Mouse (Mus musculus) liver, embryonic 13.5 days (tissue): ENCODE data around the gene AI597479. TPM values are rescaled to one million over a fixed set of nuclear protein-coding genes. Genes with fewer than 3 reads are reported as not detected.

ENCODE experiments used
- ATAC-seq: fragments of 200-750 bp; cut with Nextera tagmentation; 2 replicates; pipeline ENCODE4 v1.8.0; 2017; ENCODE audit warnings: low read depth, mild to moderate bottlenecking, moderate number of reproducible peaks, moderate library complexity
- DNase-seq: peaks from one replicate; pipeline ENCODE4 v3.0.0; 2022
- H3K27ac ChIP-seq: fragments of 300-500 bp; sonication (generic); 2 replicates; pipeline ENCODE4 v1.5.1; 2015; ENCODE audit warnings: moderate library complexity, mild to moderate bottlenecking, inconsistent platforms
- H3K27me3 ChIP-seq: fragments of 300-500 bp; sonication (generic); 2 replicates; pipeline ENCODE4 v1.6.1; 2015; ENCODE audit warnings: mild to moderate bottlenecking, inconsistent platforms
- H3K36me3 ChIP-seq: fragments of 300-500 bp; sonication (generic); 2 replicates; pipeline ENCODE4 v1.6.1; 2015; ENCODE audit warnings: mild to moderate bottlenecking, inconsistent platforms
- H3K4me1 ChIP-seq: fragments of 300-500 bp; sonication (generic); replicated peaks from 2 replicates; pipeline ENCODE4 v1.6.1; 2015; ENCODE audit warnings: inconsistent platforms
- H3K4me2 ChIP-seq: fragments of 300-500 bp; sonication (generic); 2 replicates; pipeline ENCODE4 v1.6.1; 2015; ENCODE audit warnings: inconsistent platforms, mild to moderate bottlenecking, moderate library complexity
- H3K4me3 ChIP-seq: fragments of 300-500 bp; sonication (generic); replicated peaks from 2 replicates; pipeline ENCODE4 v1.5.1; 2015; ENCODE audit warnings: mild to moderate bottlenecking, inconsistent platforms
- H3K9ac ChIP-seq: fragments of 300-500 bp; sonication (generic); 2 replicates; pipeline ENCODE4 v1.6.1; 2015; ENCODE audit warnings: mild to moderate bottlenecking, inconsistent platforms
- H3K9me3 ChIP-seq: fragments of 300-500 bp; sonication (generic); replicated peaks from 2 replicates; pipeline ENCODE4 v1.6.1; 2016; ENCODE audit warnings: inconsistent platforms
- WGBS: fragments of 180-500 bp; shearing (Covaris S2); methylation state at CpG from one replicate; pipeline ENCODE4 v1.1.7; 2015; ENCODE audit not compliant: insufficient replicate concordance; 5-methylcytosine and 5-hydroxymethylcytosine counted together
- polyA plus RNA-seq: library from polyadenylated mRNA; unstranded; fragments of >200 nt; fragmentation: Nextera tagmentation; extraction: Ambion mirVana; gene quantifications from 2 replicates; pipeline ENCODE4 v1.2.1, GENCODE M21; 2015

The AI597479 gene
- polyA plus RNA-seq, 1 experiment from 2014 or later = 9.4 TPM

DNA sequence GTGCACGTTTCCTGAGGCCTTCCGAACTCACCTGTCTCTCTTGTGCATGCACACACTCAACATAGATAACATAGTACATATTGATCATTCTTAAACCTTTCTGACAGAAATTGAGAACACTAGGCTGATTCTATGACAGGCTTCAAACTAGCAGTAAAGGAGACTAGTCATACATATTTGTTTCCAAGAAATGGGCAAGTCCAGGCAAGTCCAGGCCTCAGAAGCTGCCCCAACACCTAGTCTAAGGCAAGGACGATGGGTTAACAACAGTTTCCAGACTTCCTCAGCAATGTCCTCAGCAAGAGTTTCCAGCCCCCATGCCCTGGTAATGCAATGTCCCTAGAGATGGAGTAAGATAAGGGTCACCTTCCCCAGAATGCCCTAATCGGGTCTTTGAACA is 45.3 kb downstream of the AI597479 start:
- no peak for ATAC-seq
- 66% methylated on average over 4 of the region's 4 CpGs for WGBS

DNA sequence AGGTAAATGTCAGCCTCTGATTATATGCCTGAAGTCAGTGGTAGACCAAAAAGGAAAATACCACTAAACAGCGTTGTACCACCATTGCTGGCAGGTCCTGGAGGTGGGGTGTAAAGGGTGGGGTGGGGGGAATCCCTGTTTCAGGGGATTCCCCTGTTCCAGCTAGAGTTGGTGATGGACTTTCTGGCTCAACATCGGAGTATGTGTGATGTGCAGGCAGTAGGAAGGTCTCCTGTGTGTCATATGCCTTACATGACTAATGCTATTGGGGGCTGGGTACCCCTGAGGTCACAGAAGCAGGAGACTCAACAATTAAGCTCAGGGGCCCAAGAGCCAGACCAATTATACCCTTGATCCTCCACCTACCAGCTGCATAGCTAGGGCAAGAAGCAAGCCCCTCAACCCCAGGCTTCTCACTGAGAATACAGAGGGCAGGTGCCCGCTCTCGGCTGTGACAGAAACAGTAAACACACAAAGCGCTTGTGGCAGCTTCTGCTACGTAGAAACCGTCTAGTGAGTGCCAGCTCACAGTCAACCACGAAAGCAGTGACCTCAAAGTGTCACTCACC is 45.9 kb downstream of the AI597479 start:
- Histone ChIP-seq H3K27ac (no peak overlapping the region), H3K4me3 (no peak overlapping the region), H3K4me1 (no peaks in the 10 kb centered on the region), H3K9me3 (no peaks in the 10 kb centered on the region), H3K4me2 (no peak overlapping the region), H3K36me3 (no peaks in the 10 kb centered on the region), H3K9ac (no peak overlapping the region), H3K27me3 (no peaks in the 10 kb centered on the region)
- DNase-seq (no peak), ATAC-seq (no peak)
- WGBS = 71% methylated on average over 8 of the region's 8 CpGs

More for the DNA sequence above, 45.3 kb downstream of the AI597479 start:
- no peak overlapping the region for H3K9ac ChIP-seq
- no peaks in the 10 kb centered on the region for H3K9me3 ChIP-seq
- no peaks in the 10 kb centered on the region for H3K4me1 ChIP-seq
- no peak for DNase-seq
- no peaks in the 10 kb centered on the region for H3K27me3 ChIP-seq
- H3K4me3 ChIP-seq = no peak overlapping the region
- no peak overlapping the region for H3K27ac ChIP-seq
- H3K36me3 ChIP-seq = no peaks in the 10 kb centered on the region
- H3K4me2 ChIP-seq = no peak overlapping the region

- Histone ChIP-seq H3K27me3 (no peaks in the 10 kb centered on the region), H3K27ac (no peak overlapping the region), H3K9me3 (no peaks in the 10 kb centered on the region), H3K4me2 (no peak overlapping the region), H3K4me1 (no peaks in the 10 kb centered on the region), H3K9ac (no peak overlapping the region), H3K36me3 (no peaks in the 10 kb centered on the region), H3K4me3 (no peak overlapping the region)
- WGBS = 46% methylated on average over 6 of the region's 6 CpGs
- DNase-seq (no peak), ATAC-seq (no peak)
Measured at GRCm38 (mm10) chr1:43145388-43145787, 46.9 kb downstream of the AI597479 start.

- H3K9me3 ChIP-seq = no peaks in the 10 kb centered on the region
- H3K36me3 ChIP-seq = no peaks in the 10 kb centered on the region
- H3K27ac ChIP-seq = no peak overlapping the region
- H3K4me1 ChIP-seq = no peaks in the 10 kb centered on the region
- no peaks in the 10 kb centered on the region for H3K27me3 ChIP-seq
- H3K9ac ChIP-seq = no peak overlapping the region
- no peak overlapping the region for H3K4me3 ChIP-seq
- ATAC-seq (no peak), DNase-seq (no peak)
- no peak overlapping the region for H3K4me2 ChIP-seq
- WGBS = 44% methylated on average over 2 of the region's 2 CpGs
Measured at GRCm38 (mm10) chr1:43147474-43147873, 49.0 kb downstream of the AI597479 start.

GRCm38 (mm10) chr1:43150225-43150624 is 51.7 kb downstream of the AI597479 start:
- no peak for DNase-seq
- Histone ChIP-seq H3K27me3 (no peaks in the 10 kb centered on the region), H3K36me3 (no peaks in the 10 kb centered on the region), H3K4me3 (no peak overlapping the region), H3K27ac (no peak overlapping the region), H3K4me1 (no peaks in the 10 kb centered on the region), H3K4me2 (no peak overlapping the region), H3K9me3 (no peaks in the 10 kb centered on the region), H3K9ac (no peak overlapping the region)
- WGBS = 58% methylated on average over 3 of the region's 3 CpGs
- no peak for ATAC-seq

DNA sequence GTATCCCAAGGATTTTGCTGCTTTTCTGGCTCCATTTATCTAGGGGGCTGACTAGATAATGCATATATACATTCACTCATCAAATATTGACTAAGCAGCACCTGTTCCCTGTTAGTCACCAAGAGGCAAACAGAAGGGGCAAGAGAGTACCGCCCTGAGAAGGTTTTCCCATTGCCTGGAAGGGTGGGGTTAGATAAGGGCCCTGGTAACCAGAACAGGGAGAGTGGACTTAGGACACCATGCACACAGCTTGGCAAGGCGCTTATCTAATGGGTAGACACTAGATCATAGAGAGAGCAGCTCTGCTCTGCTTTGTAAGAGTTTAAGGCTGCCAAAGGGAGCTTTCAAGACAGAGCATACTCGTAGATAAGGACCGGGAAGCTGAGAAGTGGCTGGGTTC is 54.1 kb downstream of the AI597479 start:
- DNase-seq = no peak
- no peak overlapping the region for H3K4me3 ChIP-seq
- no peak overlapping the region for H3K9ac ChIP-seq
- H3K27me3 ChIP-seq = no peaks in the 10 kb centered on the region
- H3K36me3 ChIP-seq = no peaks in the 10 kb centered on the region
- whole genome bisulfite sequencing = 49% methylated on average over 4 of the region's 4 CpGs
- H3K27ac ChIP-seq = no peak overlapping the region
- H3K4me2 ChIP-seq = no peak overlapping the region
- H3K4me1 ChIP-seq = no peaks in the 10 kb centered on the region
- H3K9me3 ChIP-seq = no peaks in the 10 kb centered on the region
- no peak for ATAC-seq

GRCm38 (mm10) chr1:43153538-43153937 is 55.0 kb downstream of the AI597479 start:
- 57% methylated on average over 5 of the region's 5 CpGs for WGBS
- no peaks in the 10 kb centered on the region for H3K36me3 ChIP-seq
- no peak overlapping the region for H3K4me3 ChIP-seq
- no peaks in the 10 kb centered on the region for H3K9me3 ChIP-seq
- no peak for DNase-seq
- no peak overlapping the region for H3K27ac ChIP-seq
- H3K9ac ChIP-seq = no peak overlapping the region
- no peak overlapping the region for H3K4me2 ChIP-seq
- no peaks in the 10 kb centered on the region for H3K4me1 ChIP-seq
- no peak for ATAC-seq
- H3K27me3 ChIP-seq = no peaks in the 10 kb centered on the region

GRCm38 (mm10) chr1:43154491-43154890 is 56.0 kb downstream of the AI597479 start:
- Histone ChIP-seq H3K9me3 (no peaks in the 10 kb centered on the region), H3K36me3 (no peaks in the 10 kb centered on the region), H3K27me3 (no peaks in the 10 kb centered on the region), H3K4me2 (no peak overlapping the region), H3K27ac (no peak overlapping the region), H3K4me1 (no peaks in the 10 kb centered on the region), H3K9ac (no peak overlapping the region), H3K4me3 (no peak overlapping the region)
- 51% methylated on average over 2 of the region's 2 CpGs for WGBS
- DNase-seq (no peak), ATAC-seq (no peak)

DNA sequence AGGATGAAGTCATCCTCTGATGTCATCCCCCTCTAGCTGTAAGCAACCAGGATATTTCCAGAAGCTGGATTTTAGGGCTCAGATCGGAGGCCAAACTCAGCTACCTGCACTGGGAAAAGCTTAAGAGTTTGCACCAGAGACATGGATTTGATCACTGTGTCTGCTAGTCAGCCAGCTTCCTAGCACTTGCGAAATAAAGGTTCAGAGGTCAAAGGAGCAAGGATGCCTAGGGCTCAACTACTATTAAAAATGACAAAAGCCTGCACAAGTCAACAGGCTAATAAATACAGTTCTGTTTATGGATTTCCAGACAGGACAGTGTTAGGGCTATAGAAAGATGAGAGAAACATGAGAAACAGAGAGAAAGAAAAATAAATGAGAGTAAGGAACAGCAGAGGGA is 59.4 kb downstream of the AI597479 start:
- H3K9ac ChIP-seq = no peak overlapping the region
- DNase-seq (no peak), ATAC-seq (no peak)
- no peaks in the 10 kb centered on the region for H3K9me3 ChIP-seq
- 59% methylated on average over 2 of the region's 2 CpGs for WGBS
- H3K4me2 ChIP-seq = no peak overlapping the region
- no peak overlapping the region for H3K4me3 ChIP-seq
- H3K36me3 ChIP-seq = no peaks in the 10 kb centered on the region
- H3K27ac ChIP-seq = no peak overlapping the region
- peaks cover 8% of the 10 kb centered on the region; the same call in 1 of the 2 replicates for H3K27me3 ChIP-seq
- no peaks in the 10 kb centered on the region for H3K4me1 ChIP-seq

GRCm38 (mm10) chr1:43159429-43159828 is 60.9 kb downstream of the AI597479 start:
- no peak overlapping the region for H3K9ac ChIP-seq
- H3K4me2 ChIP-seq = no peak overlapping the region
- no peak for ATAC-seq
- DNase-seq = no peak
- no peak overlapping the region for H3K4me3 ChIP-seq
- H3K4me1 ChIP-seq = peaks cover 7% of the 10 kb centered on the region; the same call in 1 of the 2 replicates
- H3K27me3 ChIP-seq = peaks cover 23% of the 10 kb centered on the region
- H3K27ac ChIP-seq = no peak overlapping the region
- 46% methylated on average over 4 of the region's 4 CpGs for WGBS
- no peaks in the 10 kb centered on the region for H3K36me3 ChIP-seq
- H3K9me3 ChIP-seq = no peaks in the 10 kb centered on the region

DNA sequence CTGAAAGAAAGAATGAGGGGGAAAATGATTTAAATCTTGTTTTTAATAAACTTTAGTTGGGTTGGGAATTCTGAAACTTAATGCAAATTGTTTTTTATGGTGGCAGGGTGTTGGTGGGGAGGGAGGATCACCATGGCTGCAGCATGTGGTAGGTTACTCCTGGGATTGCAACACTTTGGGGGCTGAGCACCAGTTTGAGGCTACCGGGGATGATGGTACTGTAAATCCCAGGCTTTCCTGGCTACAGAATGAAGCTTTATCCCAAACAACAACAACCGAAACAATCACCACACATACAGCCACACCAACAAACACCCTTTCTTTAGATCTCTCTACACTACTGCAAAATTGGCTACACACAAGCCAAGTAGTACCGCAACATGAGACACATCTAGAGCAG is 63.9 kb downstream of the AI597479 start:
- Histone ChIP-seq H3K27ac (no peak overlapping the region), H3K36me3 (no peaks in the 10 kb centered on the region), H3K4me2 (peak overlapping the region; percentile 68; the same call in 1 of the 2 replicates), H3K9ac (no peak overlapping the region), H3K4me3 (no peak overlapping the region), H3K9me3 (no peaks in the 10 kb centered on the region), H3K27me3 (peaks cover 30% of the 10 kb centered on the region), H3K4me1 (peaks cover 7% of the 10 kb centered on the region; the same call in 1 of the 2 replicates)
- no peak for DNase-seq
- 60% methylated on average over 3 of the region's 3 CpGs for WGBS
- no peak for ATAC-seq

GRCm38 (mm10) chr1:43163084-43163466 is 64.6 kb downstream of the AI597479 start:
- no peak overlapping the region for H3K27ac ChIP-seq
- ATAC-seq (no peak), DNase-seq (no peak)
- no peaks in the 10 kb centered on the region for H3K36me3 ChIP-seq
- H3K27me3 ChIP-seq = peaks cover 30% of the 10 kb centered on the region
- H3K4me3 ChIP-seq = peak overlapping the region; percentile 54
- WGBS = 2% methylated on average over 6 of the region's 6 CpGs
- H3K9me3 ChIP-seq = no peaks in the 10 kb centered on the region
- H3K4me2 ChIP-seq = peak overlapping the region; percentile 68
- peaks cover 7% of the 10 kb centered on the region; the same call in 1 of the 2 replicates for H3K4me1 ChIP-seq
- 0 out of 2 replicates have a peak overlapping the region, but pooled peaks have one; percentile 49 for H3K9ac ChIP-seq
